Comparison of ENCODE assay signal across 8 mouse cellular contexts in the genomic region with DNA sequence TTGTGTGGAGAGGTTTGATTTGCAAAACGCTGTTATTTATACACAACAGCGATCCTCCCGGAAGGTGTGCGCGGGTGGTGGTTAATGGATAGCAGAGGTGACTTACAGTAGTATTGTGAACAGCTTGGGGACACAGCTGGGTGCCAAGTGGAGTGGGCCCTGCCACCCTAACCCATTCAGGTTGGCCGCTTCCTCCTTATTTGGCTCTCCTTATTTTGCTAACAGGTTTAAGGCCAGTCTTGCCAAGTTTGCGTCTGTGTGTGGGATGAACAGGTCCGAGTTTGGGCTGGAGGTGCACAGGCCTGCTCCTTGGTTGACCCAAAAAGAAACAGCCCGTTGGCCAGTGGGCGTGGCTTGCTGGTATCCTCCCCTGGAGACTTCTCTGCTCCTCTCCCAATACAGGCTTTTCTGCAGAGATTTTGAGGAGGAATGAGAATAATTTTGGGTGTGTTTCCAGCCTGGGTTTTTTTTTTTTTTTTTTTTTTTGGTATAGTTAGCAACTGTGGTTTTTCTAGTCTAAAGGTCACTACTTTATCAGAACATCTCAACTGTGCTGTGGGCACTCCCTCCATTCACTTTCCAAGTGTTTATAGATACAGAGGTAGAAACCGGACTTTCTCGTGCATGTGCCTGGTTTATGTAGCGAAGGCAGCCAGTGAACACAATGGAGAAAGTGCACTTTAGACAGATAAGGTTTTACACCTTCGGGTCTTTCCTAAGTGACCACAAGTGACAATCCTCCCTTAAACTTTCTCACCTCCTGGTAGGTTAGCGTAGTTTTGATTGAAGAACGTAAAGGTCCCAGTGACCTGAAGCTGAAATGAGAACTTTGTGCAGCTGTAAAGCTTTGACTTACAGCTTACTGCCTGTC. TPM values are rescaled to one million over a fixed set of nuclear protein-coding genes. Genes with fewer than 3 reads are reported as not detected.
DNase-seq lines count a peak whose midpoint lies in the region; ATAC-seq lines count a peak whose summit lies in the region.

No protein-coding gene starts in this region.

- 6% methylated on average over 16 of the region's 16 CpGs for WGBS in intestine, embryonic 14.5 days
- WGBS in liver, embryonic 15.5 days (ENCODE audit: insufficient replicate concordance) = 10% methylated on average over 16 of the region's 16 CpGs

- peak; percentile 96 for DNase-seq in heart, adult 11 months
- DNase-seq in heart, adult 8-10 months (ENCODE audit: low spot score) = no peak
- DNase-seq in cerebellum, postnatal 10 days = peak; percentile 67 to 74
- peak; percentile 62 for DNase-seq in gastrocnemius, postnatal 10 days
- peak; percentile 79 for DNase-seq in intestine, embryonic 14.5 days (ENCODE audit: low spot score)
- DNase-seq in naive thymus-derived CD4-positive, alpha-beta T cell, adult 2 months (ENCODE audit: low read depth) = peak; percentile 42
- peak; percentile 39 to 42 for DNase-seq in thymus, adult 18-20 months

- no peaks in the 10 kb centered on the region for H3K27me3 ChIP-seq in intestine, embryonic 14.5 days (replicated peaks; ENCODE audit: control insufficient read depth, insufficient read depth, low read length)
- no peaks in the 10 kb centered on the region for H3K27me3 ChIP-seq in liver, embryonic 15.5 days

- peak overlapping the region; percentile 90 for H3K27ac ChIP-seq in intestine, embryonic 14.5 days (ENCODE audit: low read depth)
- peak overlapping the region; percentile 82; the same call in 1 of the 2 replicates for H3K27ac ChIP-seq in liver, embryonic 15.5 days (replicated peaks)

- H3K9ac ChIP-seq in intestine, embryonic 14.5 days (ENCODE audit: low read length) = peak overlapping the region; percentile 96
- peak overlapping the region; percentile 90 for H3K9ac ChIP-seq in liver, embryonic 15.5 days

- H3K36me3 ChIP-seq in intestine, embryonic 14.5 days (ENCODE audit: control insufficient read depth, insufficient read depth, low read length) = no peaks in the 10 kb centered on the region
- H3K36me3 ChIP-seq in liver, embryonic 15.5 days (replicated peaks) = no peaks in the 10 kb centered on the region

- no peaks in the 10 kb centered on the region for H3K9me3 ChIP-seq in intestine, embryonic 14.5 days (ENCODE audit: control insufficient read depth, low read length)
- no peaks in the 10 kb centered on the region for H3K9me3 ChIP-seq in liver, embryonic 15.5 days (replicated peaks)

- H3K4me1 ChIP-seq in intestine, embryonic 14.5 days (replicated peaks; ENCODE audit: control insufficient read depth, insufficient read depth, low read length) = peaks cover 35% of the 10 kb centered on the region
- H3K4me1 ChIP-seq in liver, embryonic 15.5 days (replicated peaks) = peaks cover 63% of the 10 kb centered on the region

- H3K4me2 ChIP-seq in intestine, embryonic 14.5 days (ENCODE audit: low read length) = peak overlapping the region; percentile 94
- peak overlapping the region; percentile 97 for H3K4me2 ChIP-seq in liver, embryonic 15.5 days

- H3K4me3 ChIP-seq in intestine, embryonic 14.5 days (ENCODE audit: low read depth, low read length) = peak overlapping the region; percentile 89
- peak overlapping the region; percentile 93 for H3K4me3 ChIP-seq in liver, embryonic 15.5 days (replicated peaks)

- ATAC-seq in intestine, embryonic 14.5 days (replicated peaks; ENCODE audit: low FRiP score, low TSS enrichment, low read depth) = no peak
- no peak for ATAC-seq in liver, embryonic 15.5 days (ENCODE audit: insufficient read depth)

RNA-seq across cellular contexts. Expression of gene Nck2, which starts 2.6 kb away (rescaled TPM):
- total RNA-seq in heart, adult 8-10 months (2022) = 10 to 100 TPM; 10.9 to 15.9 (median 13.0) TPM
- total RNA-seq in gastrocnemius, postnatal 10 days (2021) = 10 to 100 TPM; 30.2 to 38.0 TPM
- polyA plus RNA-seq in intestine, embryonic 14.5 days (2014; fragmentation: Nextera tagmentation; extraction: Ambion mirVana) = 38.1 and 38.3 TPM in 2 replicates
- 10.2 and 10.8 TPM in 2 replicates for polyA plus RNA-seq in liver, embryonic 15.5 days (2015; fragmentation: Nextera tagmentation; extraction: Ambion mirVana)
